Mouse (Mus musculus) spleen, adult 2 months (tissue): Measurements from ENCODE around the gene Kpna1. TPM values are rescaled to one million over a fixed set of nuclear protein-coding genes. Genes with fewer than 3 reads are reported as not detected.

Source experiments
- DNase-seq, 2 experiments: peaks; one replicate each; pipeline versions ENCODE4 v3.0.0 to v3.0.0-alpha.2; 2012 to 2021; ENCODE audit warnings: low spot score in 2 of 2, low read depth in 1 of 2
- H3K27ac ChIP-seq: fragments of 200-500 bp; 2 replicates; pipeline ENCODE4 v1.5.1; 2012; ENCODE audit warnings: low read length, inconsistent platforms; ENCODE audit not compliant: insufficient read depth
- H3K27me3 ChIP-seq: fragments of 200-500 bp; 2 replicates; pipeline ENCODE4 v1.6.1; 2012; ENCODE audit warnings: mild to moderate bottlenecking, moderate library complexity, low read length, inconsistent platforms; ENCODE audit not compliant: control insufficient read depth, insufficient read depth
- H3K36me3 ChIP-seq: fragments of 200-500 bp; 2 replicates; pipeline ENCODE4 v1.6.1; 2012; ENCODE audit warnings: mild to moderate bottlenecking, low read length, inconsistent platforms; ENCODE audit not compliant: control insufficient read depth, insufficient read depth
- H3K4me1 ChIP-seq: fragments of 200-500 bp; 2 replicates; pipeline ENCODE4 v1.6.1; 2011; ENCODE audit warnings: inconsistent platforms; ENCODE audit not compliant: control insufficient read depth, insufficient read depth, insufficient read length
- H3K4me3 ChIP-seq: fragments of 200-500 bp; 2 replicates; pipeline ENCODE4 v1.5.1; 2011; ENCODE audit warnings: mild to moderate bottlenecking, inconsistent platforms; ENCODE audit not compliant: insufficient read depth, insufficient read length; ENCODE audit errors: extremely low read depth
- CTCF ChIP-seq: fragments of 200-500 bp; IDR thresholded peaks from 2 replicates; pipeline ENCODE4 v1.5.1; 2011; ENCODE audit warnings: mild to moderate bottlenecking, inconsistent platforms; ENCODE audit not compliant: insufficient read depth, insufficient read length, insufficient replicate concordance; ENCODE audit errors: extremely low read depth
- POLR2A ChIP-seq: fragments of 200-500 bp; IDR thresholded peaks from 2 replicates; pipeline ENCODE4 v1.6.1; 2011; ENCODE audit warnings: low read depth, low read length, inconsistent platforms
- WGBS: fragments of 180-500 bp; shearing (Covaris S2); methylation state at CpG from one replicate; pipeline ENCODE4 v1.1.7; 2018; 5-methylcytosine and 5-hydroxymethylcytosine counted together
- polyA plus RNA-seq: library from polyadenylated mRNA; depleted of rRNA; stranded (reverse); fragments of >200 nt; gene quantifications from 2 replicates; pipeline ENCODE4 v1.2.3, GENCODE M21; 2012

Gene Kpna1
- polyA plus RNA-seq, 1 experiment, result 4.2 TPM

DNA sequence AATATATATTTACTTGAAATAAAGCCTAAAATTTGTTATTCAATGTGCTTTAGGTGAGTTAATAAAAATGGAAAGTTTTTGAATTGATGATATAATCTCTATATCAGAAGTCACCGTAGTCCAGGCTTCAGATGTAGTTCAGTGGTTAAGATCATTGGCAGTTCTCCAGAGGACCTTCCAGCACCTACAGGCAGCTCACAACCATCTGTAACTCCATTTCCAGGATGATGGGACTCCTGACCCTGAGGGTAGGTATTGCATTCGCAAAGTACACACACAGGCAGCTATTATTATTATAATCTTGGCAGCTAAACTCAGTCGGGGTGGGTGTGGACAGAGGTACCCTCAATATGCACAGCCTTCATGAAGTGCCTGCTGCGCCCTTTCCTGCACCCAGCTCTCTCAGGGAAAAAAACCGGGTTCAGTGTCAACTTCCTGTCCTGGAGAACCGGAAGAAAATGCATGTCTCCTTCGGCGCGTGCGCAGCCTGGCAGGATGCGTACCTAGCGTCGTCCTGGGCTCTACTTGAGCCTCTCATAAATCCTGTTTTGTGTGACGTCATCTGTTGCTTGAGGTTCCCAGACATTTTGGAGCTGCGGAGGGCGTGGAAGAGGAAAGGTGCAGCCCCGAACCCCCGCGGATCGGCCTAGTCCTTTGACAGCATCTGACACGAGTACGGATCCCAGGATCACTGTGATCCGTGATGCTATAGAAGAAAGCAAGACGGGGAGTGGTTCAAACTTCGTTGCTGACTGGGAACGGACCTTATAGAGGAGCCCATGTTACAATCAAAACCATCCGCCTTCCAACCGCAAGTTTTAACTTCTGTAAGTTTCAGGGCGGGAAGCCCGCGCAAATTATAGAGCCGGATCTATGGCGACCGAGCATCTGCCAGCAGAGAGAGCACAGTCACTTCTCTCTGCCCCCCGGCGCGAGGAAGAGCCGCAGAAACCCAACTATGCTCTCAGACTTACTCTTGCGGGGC lies 62.4 kb downstream of the Kpna1 start, which contains the start of gene Wdr5b:
Wdr5b (plus strand) TSS at position 551 of the 985 bp plus-strand sequence.
- Histone ChIP-seq H3K27ac (peak within 1 kb of the TSS; percentile 87), H3K27me3 (no peaks in the 10 kb centered on the region), H3K4me3 (peak within 1 kb of the TSS; percentile 87), H3K4me1 (peaks cover 6% of the 10 kb centered on the region; the same call in 1 of the 2 replicates), H3K36me3 (0 out of 2 replicates have a peak, but pooled peaks cover 2% of the 10 kb centered on the region)
- WGBS, result under 1% methylated on average over 39 of the region's 39 CpGs
- TF ChIP-seq POLR2A, result peak; percentile 79
- TF ChIP-seq CTCF, result no peak
- DNase-seq, result peak; percentile 88 to 93

DNA sequence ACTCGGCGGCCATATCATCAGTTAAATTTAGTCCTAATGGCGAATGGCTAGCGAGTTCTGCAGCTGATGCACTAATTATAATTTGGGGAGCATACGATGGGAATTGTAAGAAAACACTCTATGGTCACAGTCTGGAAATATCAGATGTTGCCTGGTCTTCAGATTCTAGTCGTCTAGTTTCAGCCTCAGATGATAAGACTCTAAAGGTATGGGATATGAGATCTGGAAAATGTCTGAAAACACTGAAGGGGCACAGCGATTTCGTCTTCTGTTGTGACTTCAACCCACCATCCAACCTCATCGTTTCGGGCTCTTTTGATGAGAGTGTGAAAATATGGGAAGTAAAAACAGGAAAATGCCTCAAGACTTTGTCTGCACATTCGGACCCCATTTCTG lies 63.1 kb downstream of the Kpna1 start:
- Histone ChIP-seq H3K27ac (peak overlapping the region; percentile 87), H3K27me3 (no peaks in the 10 kb centered on the region), H3K4me3 (peak overlapping the region; percentile 87), H3K36me3 (0 out of 2 replicates have a peak, but pooled peaks cover under 1% of the 10 kb centered on the region), H3K4me1 (peaks cover 6% of the 10 kb centered on the region; the same call in 1 of the 2 replicates)
- TF ChIP-seq POLR2A, result no peak
- TF ChIP-seq CTCF, result no peak
- no peak for DNase-seq
- WGBS, result 10% methylated on average over 11 of the region's 11 CpGs

DNA sequence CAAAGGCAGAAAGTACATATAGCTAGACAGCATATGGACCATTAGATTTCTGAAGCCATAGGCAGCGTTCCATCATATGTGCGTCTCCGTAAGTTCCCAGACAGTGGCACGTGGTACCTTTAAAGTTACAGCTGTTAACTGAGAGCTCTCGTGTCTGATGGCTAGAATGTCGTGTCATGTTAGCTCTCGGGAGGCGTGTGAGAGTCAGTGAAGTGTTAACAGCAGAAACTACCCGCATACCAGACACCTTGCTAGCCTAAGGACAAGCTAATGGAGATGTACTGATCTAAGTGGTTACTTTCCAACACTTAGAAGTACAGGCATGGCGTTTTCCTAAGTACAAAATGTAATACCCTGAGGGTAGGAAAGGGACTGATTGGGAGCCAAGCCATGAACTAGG lies 64.5 kb downstream of the Kpna1 start:
- 94% methylated on average over 10 of the region's 10 CpGs for WGBS
- Histone ChIP-seq H3K27ac (no peak overlapping the region), H3K4me3 (no peak overlapping the region), H3K27me3 (no peaks in the 10 kb centered on the region), H3K36me3 (peaks cover 1% of the 10 kb centered on the region; the same call in 1 of the 2 replicates), H3K4me1 (peaks cover 6% of the 10 kb centered on the region; the same call in 1 of the 2 replicates)
- DNase-seq, result no peak
- no peak for TF ChIP-seq POLR2A

DNA sequence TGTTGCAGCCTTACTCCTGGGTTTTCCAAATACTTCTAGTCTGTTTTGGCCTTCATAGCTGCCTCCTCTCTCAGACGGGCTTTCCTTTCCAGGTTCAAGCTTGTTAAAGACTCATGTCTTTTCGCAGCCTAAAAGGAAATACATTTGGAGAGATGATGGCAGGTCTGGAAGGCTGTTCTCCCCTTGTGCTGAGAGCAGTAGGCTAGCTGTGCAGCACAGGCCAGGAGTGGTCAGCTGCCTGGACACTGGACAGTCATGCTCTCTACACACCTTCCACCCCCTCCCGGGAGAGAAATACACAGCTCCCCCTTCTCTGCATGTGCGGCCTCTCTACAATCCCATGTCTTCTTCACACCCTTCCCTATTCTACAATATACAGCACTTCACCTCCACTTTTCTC lies 65.4 kb downstream of the Kpna1 start:
- no peak overlapping the region for H3K4me3 ChIP-seq
- H3K27me3 ChIP-seq, result no peaks in the 10 kb centered on the region
- TF ChIP-seq POLR2A (no peak), CTCF (no peak)
- 90% methylated on average over 4 of the region's 4 CpGs for WGBS
- peaks cover 6% of the 10 kb centered on the region; the same call in 1 of the 2 replicates for H3K4me1 ChIP-seq
- DNase-seq, result no peak
- H3K27ac ChIP-seq, result no peak overlapping the region
- H3K36me3 ChIP-seq, result peaks cover 4% of the 10 kb centered on the region

DNA sequence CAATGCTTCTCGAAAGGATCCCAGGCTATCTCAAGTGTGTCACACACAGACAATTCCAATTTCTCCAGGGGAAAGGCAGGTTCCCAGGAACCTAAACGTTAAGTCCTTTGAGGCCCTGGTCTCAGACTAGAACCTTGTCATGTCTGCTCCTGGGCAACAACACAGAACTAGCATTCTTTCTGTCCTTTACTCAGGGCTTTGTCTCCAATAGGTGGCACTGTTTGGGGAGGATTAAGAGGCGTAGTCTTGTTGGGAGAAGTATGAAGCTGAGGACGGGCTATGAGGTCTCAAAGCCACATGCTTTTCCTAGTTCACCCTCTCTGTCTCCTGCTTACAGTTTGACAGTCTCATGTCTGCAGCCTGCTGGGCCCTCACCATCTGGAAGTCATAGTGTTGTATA lies 69.0 kb downstream of the Kpna1 start:
- Histone ChIP-seq H3K27ac (no peak overlapping the region), H3K4me1 (no peaks in the 10 kb centered on the region; the same call in 1 of the 2 replicates), H3K27me3 (no peaks in the 10 kb centered on the region), H3K4me3 (no peak overlapping the region), H3K36me3 (peaks cover 10% of the 10 kb centered on the region)
- 90% methylated on average over 4 of the region's 4 CpGs for WGBS
- no peak for DNase-seq
- TF ChIP-seq CTCF (no peak), POLR2A (no peak)

DNA sequence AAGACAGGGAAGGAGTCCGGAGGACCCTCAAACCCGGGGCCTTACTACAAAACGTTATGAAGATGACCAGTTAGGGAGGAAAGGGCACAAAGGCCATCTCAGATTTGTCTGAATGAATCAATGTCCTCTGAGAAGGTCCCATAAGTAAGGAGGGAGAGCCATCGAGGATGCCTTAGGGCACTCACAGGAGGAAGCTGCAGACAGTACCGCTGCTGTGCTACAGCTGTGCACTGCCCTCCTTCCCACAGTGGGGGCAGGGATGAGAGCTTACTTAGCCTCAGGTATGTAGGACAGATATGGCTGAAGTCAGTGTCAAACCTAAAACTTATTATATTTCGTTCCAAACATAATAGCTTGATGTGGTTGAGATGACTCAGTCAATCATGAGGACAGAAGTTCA lies 72.9 kb downstream of the Kpna1 start:
- 93% methylated on average over 6 of the region's 6 CpGs for WGBS
- Histone ChIP-seq H3K27me3 (no peaks in the 10 kb centered on the region), H3K36me3 (peaks cover 10% of the 10 kb centered on the region), H3K4me1 (no peaks in the 10 kb centered on the region), H3K4me3 (no peak overlapping the region), H3K27ac (no peak overlapping the region)
- TF ChIP-seq CTCF, result no peak
- TF ChIP-seq POLR2A, result no peak
- no peak for DNase-seq

DNA sequence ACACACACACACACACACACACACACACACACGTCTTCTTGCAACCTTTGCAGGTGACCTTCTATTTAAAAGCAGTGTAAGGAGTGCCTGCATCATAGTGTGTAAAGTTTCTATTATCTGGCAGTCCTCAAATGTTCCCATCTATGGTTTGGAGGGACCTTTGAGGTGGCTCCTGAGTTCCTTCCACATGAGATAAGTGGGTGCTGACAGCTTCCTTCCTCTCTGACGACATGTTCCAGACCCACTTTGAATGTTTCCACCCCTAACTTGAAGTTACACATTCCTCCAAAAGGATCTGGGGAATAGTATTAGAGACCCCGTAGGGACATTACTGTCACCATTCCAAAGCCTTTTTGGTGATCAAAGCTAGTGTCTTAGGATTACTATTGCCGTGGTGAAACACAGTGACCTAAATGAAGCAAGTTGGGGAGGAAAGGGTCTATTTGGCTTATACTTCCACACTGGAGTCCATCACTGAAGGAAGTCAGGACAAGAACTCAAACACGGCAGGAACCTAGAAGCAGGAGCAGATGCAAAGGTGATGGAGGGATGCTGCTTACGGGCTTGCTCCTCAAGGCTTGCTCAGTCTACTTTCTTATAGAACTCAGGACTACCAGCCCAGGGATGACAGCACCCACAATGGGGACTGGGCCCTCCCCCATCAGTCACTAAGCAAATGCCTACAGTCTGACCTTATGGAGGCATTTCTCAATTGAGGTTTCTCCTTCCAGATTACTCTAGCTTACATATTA lies 75.2 kb downstream of the Kpna1 start:
- H3K4me3 ChIP-seq, result no peak overlapping the region
- DNase-seq, result no peak
- H3K27ac ChIP-seq, result no peak overlapping the region
- WGBS, result 80% methylated on average over 6 of the region's 6 CpGs
- peaks cover 9% of the 10 kb centered on the region for H3K36me3 ChIP-seq
- H3K27me3 ChIP-seq, result no peaks in the 10 kb centered on the region
- no peaks in the 10 kb centered on the region for H3K4me1 ChIP-seq
- TF ChIP-seq CTCF, result no peak
- no peak for TF ChIP-seq POLR2A
